Mouse (Mus musculus) embryonic fibroblast, embryonic 13.5 days (primary cell): ENCODE measurements around the gene Sema5b.

ENCODE experiments used
- CTCF ChIP-seq: IDR thresholded peaks from 2 replicates; pipeline ENCODE4 v1.5.1; 2011; ENCODE audit warnings: mild to moderate bottlenecking, control low read depth, low read length, moderate library complexity, borderline replicate concordance; ENCODE audit not compliant: insufficient read depth
- POLR2A ChIP-seq: IDR thresholded peaks from 2 replicates; pipeline ENCODE4 v1.6.1; 2011; ENCODE audit warnings: low read depth, mild to moderate bottlenecking, control low read depth, low read length, moderate library complexity

- TF ChIP-seq CTCF (no peak), POLR2A (no peak)
Observed at GRCm38 (mm10) chr16:35519245-35519644, 21.7 kb upstream of the Sema5b start.
